Mouse (Mus musculus) spleen, postnatal 0 days (tissue): ENCODE data around the gene Bcap31. TPM values are rescaled to one million over a fixed set of nuclear protein-coding genes. Genes with fewer than 3 reads are reported as not detected.

Experiments used
- polyA plus RNA-seq: library from polyadenylated mRNA; unstranded; fragments of >200 nt; fragmentation: Nextera tagmentation; extraction: Ambion mirVana; gene quantifications from 2 replicates; pipeline ENCODE4 v1.2.1, GENCODE M21; 2015

The Bcap31 gene
- 173 and 188 TPM in 2 replicates for polyA plus RNA-seq

DNA sequence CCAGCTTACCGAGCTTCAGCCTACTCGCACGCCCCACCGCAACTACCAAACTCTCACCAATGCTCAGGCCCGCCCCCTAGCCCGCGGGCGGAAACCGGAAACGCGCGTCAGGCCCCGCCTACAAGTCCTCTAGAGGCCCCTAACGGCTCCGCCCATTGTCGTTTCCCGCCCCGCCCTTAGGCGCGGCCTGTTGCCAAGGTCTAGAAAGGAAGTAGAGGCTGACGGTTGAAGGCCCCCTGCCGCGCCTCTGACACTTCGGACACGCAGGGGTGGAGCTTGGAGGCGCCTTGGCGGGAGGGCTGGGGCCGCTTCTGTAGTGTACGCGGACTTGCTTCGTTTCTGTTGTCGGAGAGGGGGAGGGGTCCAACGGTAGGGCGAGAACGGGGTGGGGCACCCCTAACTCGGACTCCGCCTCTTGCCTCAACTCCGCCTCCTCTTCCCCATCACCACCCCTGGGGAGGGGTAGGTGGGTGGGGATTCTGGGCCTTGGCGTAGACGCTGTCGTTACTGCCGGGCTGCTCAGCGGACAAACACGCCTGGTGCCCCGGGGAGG, at the start of gene Bcap31, which contains the start of gene Abcd1:
Bcap31 (minus strand) TSS at position 67 of the 553 bp plus-strand sequence.
Abcd1 (plus strand) TSS at position 489 of the 553 bp plus-strand sequence.

GRCm38 (mm10) chrX:73756334-73757140, 40.6 kb upstream of the Bcap31 start, which contains the start of gene Plxnb3:
TSS of gene Plxnb3 (plus strand) at chrX:73757090.

DNA sequence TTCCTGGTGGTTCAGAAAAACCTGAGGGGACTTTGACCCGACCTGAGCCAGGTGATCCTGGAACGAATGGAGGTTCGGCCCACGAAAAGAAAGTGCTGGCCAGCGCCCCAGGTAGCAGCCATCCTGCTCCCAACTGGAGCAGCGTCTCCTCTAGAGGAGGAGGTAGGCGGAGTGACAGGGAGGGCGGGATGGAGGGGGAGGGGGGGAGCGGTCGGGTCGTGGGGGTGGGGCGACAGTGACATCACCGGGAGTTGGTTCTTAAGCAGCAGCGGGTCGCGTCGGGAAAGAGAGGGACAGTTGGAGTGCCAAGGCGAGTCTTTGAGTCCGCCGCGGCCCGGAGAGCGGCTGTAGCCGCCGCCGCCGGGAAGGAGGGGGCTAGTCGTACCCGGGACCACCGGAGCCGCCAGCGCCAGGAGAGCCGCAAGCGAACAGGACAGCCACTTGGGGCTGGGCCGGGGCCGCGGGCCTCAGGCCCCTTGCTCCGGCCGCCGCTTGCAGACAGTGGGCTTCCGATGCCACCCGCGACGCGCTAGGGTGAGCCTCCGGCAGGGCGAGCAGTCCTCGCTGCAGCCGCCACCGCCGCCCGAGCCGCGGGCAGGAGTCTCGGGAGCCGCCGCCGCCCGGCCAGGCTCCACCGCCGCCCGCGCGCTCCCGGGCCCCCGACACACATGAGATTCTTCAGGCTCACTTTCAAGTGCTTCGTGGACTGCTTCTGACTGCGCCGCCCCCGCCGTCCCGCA, 42.9 kb downstream of the Bcap31 start, which contains the start of gene Slc6a8:
Slc6a8 (plus strand) TSS at position 272 of the 740 bp plus-strand sequence.

GRCm38 (mm10) chrX:73659575-73660283, 56.2 kb downstream of the Bcap31 start, which contains the start of gene Pnck:
TSS of gene Pnck (minus strand) at chrX:73660117.

DNA sequence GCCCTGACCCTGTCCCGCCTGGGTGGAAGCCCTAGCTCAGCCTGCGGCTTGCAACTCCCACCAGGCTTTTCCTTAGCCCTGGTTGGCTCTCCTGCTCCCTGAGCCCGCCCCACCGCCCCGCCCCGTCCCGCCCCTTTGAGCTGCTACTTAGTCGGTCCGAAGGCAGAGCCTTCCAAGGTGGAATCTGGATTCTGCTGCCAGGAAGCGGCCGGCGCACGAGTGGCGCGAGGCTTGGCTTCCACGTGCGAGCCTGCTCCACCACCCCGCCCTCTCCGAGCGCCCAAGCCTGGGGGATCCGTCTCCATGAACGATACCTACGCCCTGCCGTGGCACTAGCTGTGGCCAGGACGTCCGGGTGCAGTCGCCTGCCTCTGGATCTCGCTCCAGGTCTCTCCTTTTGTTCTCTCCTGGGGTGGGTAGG, 76.7 kb downstream of the Bcap31 start, which contains the start of gene Dusp9:
Dusp9 (plus strand) TSS at position 165 of the 421 bp plus-strand sequence.

Other genes starting within 250 kb of the Bcap31 start
- 80.5 and 93.3 TPM in 2 replicates for gene Bgn, start 232.6 kb downstream of the Bcap31 start, polyA plus RNA-seq
- gene Atp2b3, start 213.1 kb downstream of the Bcap31 start, polyA plus RNA-seq = not detected in 2 replicates
- gene Dusp9, start 76.8 kb downstream of the Bcap31 start, polyA plus RNA-seq = 0.20 and 0.29 TPM in 2 replicates
- gene Pnck, start 56.1 kb downstream of the Bcap31 start, polyA plus RNA-seq = 1.8 and 4.1 TPM in 2 replicates
- gene Slc6a8, start 43.0 kb downstream of the Bcap31 start, polyA plus RNA-seq = 1.1 and 1.7 TPM in 2 replicates
- gene Abcd1, start 422 bp upstream of the Bcap31 start, polyA plus RNA-seq = 10.5 and 15.5 TPM in 2 replicates
- 0.36 and 0.76 TPM in 2 replicates for gene Plxnb3, start 40.9 kb upstream of the Bcap31 start, polyA plus RNA-seq
- gene Srpk3, start 58.2 kb upstream of the Bcap31 start, polyA plus RNA-seq = 3.0 and 5.0 TPM in 2 replicates
- 131 and 143 TPM in 2 replicates for gene Idh3g, start 70.7 kb upstream of the Bcap31 start, polyA plus RNA-seq
- 163 and 167 TPM in 2 replicates for gene Ssr4, start 70.9 kb upstream of the Bcap31 start, polyA plus RNA-seq
- gene Pdzd4, start 108.8 kb upstream of the Bcap31 start, polyA plus RNA-seq = 0.23 and 0.25 TPM in 2 replicates
- 0.53 and 0.99 TPM in 2 replicates for gene Avpr2, start 175.9 kb upstream of the Bcap31 start, polyA plus RNA-seq
- 0.27 and 0.42 TPM in 2 replicates for gene L1cam, start 179.9 kb upstream of the Bcap31 start, polyA plus RNA-seq
- gene Arhgap4, start 205.7 kb upstream of the Bcap31 start, polyA plus RNA-seq = 12.1 and 16.0 TPM in 2 replicates
- gene Naa10, start 205.8 kb upstream of the Bcap31 start, polyA plus RNA-seq = 94.1 and 101 TPM in 2 replicates
- gene Renbp, start 214.7 kb upstream of the Bcap31 start, polyA plus RNA-seq = 24.2 and 31.6 TPM in 2 replicates